Mouse (Mus musculus): Measurements from ENCODE around the gene Icos.

The Icos gene

GRCm38 (mm10) chr1:60977641-60978040, at the start of gene Icos:
Gene Icos (plus strand): TSS chr1:60977927.
- no peak for DNase-seq

GRCm38 (mm10) chr1:60929036-60929435, 48.7 kb upstream of the Icos start:
- no peak for DNase-seq

- no peak for DNase-seq
Measured at GRCm38 (mm10) chr1:60930397-60930796, 47.3 kb upstream of the Icos start.

- DNase-seq = no peak
Measured at GRCm38 (mm10) chr1:60935968-60936581, 41.7 kb upstream of the Icos start.

GRCm38 (mm10) chr1:60936963-60937711, 40.6 kb upstream of the Icos start:
- no peak for DNase-seq

GRCm38 (mm10) chr1:60938256-60938655, 39.5 kb upstream of the Icos start:
- DNase-seq = no peak

GRCm38 (mm10) chr1:60938974-60939373, 38.8 kb upstream of the Icos start:
- no peak for DNase-seq

GRCm38 (mm10) chr1:60940023-60940422, 37.7 kb upstream of the Icos start:
- no peak for DNase-seq

- no peak for DNase-seq
Measured at GRCm38 (mm10) chr1:60940620-60941019, 37.1 kb upstream of the Icos start.

- no peak for DNase-seq
Measured at GRCm38 (mm10) chr1:60941056-60942048, 36.4 kb upstream of the Icos start.

GRCm38 (mm10) chr1:60942921-60943320, 34.8 kb upstream of the Icos start:
- no peak for DNase-seq

GRCm38 (mm10) chr1:60945633-60946401, 31.9 kb upstream of the Icos start:
- DNase-seq = no peak

GRCm38 (mm10) chr1:60948112-60948511, 29.6 kb upstream of the Icos start:
- peak in 1 of 2 experiments; percentile 21 for DNase-seq

- DNase-seq = no peak
Measured at GRCm38 (mm10) chr1:60952958-60953357, 24.8 kb upstream of the Icos start.

- DNase-seq = no peak
Measured at GRCm38 (mm10) chr1:60953686-60954085, 24.0 kb upstream of the Icos start.

- peak; percentile 28 to 43 for DNase-seq
Measured at GRCm38 (mm10) chr1:60954759-60955158, 23.0 kb upstream of the Icos start.

GRCm38 (mm10) chr1:60955186-60955585, 22.5 kb upstream of the Icos start:
- DNase-seq = no peak

GRCm38 (mm10) chr1:60956196-60956595, 21.5 kb upstream of the Icos start:
- no peak for DNase-seq

GRCm38 (mm10) chr1:60958287-60958686, 19.4 kb upstream of the Icos start:
- no peak for DNase-seq

GRCm38 (mm10) chr1:60959246-60959645, 18.5 kb upstream of the Icos start:
- DNase-seq = no peak

GRCm38 (mm10) chr1:60960451-60960850, 17.3 kb upstream of the Icos start:
- DNase-seq = no peak

GRCm38 (mm10) chr1:60961080-60961479, 16.6 kb upstream of the Icos start:
- peak; percentile 82 to 85 for DNase-seq
